Mouse (Mus musculus) hindbrain, embryonic 16.5 days (tissue): ENCODE measurements around the gene Fer. TPM values are rescaled to one million over a fixed set of nuclear protein-coding genes. Genes with fewer than 3 reads are reported as not detected.

Experiments used
- ATAC-seq: fragments of 200-750 bp; cut with Nextera tagmentation; 2 replicates; pipeline ENCODE4 v1.8.0; 2017; ENCODE audit warnings: moderate TSS enrichment, moderate library complexity
- H3K27ac ChIP-seq: fragments of 300-500 bp; sonication (generic); 2 replicates; pipeline ENCODE4 v1.5.1; 2014; ENCODE audit warnings: low read depth, mild to moderate bottlenecking, control low read depth, low read length, moderate library complexity
- H3K27me3 ChIP-seq: fragments of 300-500 bp; sonication (generic); replicated peaks from 2 replicates; pipeline ENCODE4 v1.6.1; 2014; ENCODE audit warnings: low read length; ENCODE audit not compliant: control insufficient read depth, insufficient read depth
- H3K36me3 ChIP-seq: fragments of 300-500 bp; sonication (generic); 2 replicates; pipeline ENCODE4 v1.6.1; 2014; ENCODE audit warnings: mild to moderate bottlenecking, low read length, moderate library complexity, mixed read lengths; ENCODE audit not compliant: control insufficient read depth, insufficient read depth
- H3K4me1 ChIP-seq: fragments of 300-500 bp; sonication (generic); 2 replicates; pipeline ENCODE4 v1.6.1; 2014; ENCODE audit warnings: low read depth, low read length; ENCODE audit not compliant: control insufficient read depth, insufficient read depth
- H3K4me2 ChIP-seq: fragments of 300-500 bp; sonication (generic); 2 replicates; pipeline ENCODE4 v1.6.1; 2014; ENCODE audit warnings: mild to moderate bottlenecking, low read length, control low read depth, moderate library complexity
- H3K4me3 ChIP-seq: fragments of 300-500 bp; sonication (generic); 2 replicates; pipeline ENCODE4 v1.5.1; 2014; ENCODE audit warnings: mild to moderate bottlenecking, low read length, control low read depth, moderate library complexity
- H3K9ac ChIP-seq: fragments of 300-500 bp; sonication (generic); 2 replicates; pipeline ENCODE4 v1.6.1; 2014; ENCODE audit warnings: low read depth, mild to moderate bottlenecking, control low read depth, low read length, moderate library complexity
- H3K9me3 ChIP-seq: fragments of 300-500 bp; sonication (generic); 2 replicates; pipeline ENCODE4 v1.6.1; 2014; ENCODE audit warnings: mild to moderate bottlenecking, low read length, moderate library complexity; ENCODE audit not compliant: control insufficient read depth
- WGBS: fragments of 180-500 bp; shearing (Covaris S2); extraction: QIAGEN DNeasy Blood & Tissue Kit; methylation state at CpG from one replicate; pipeline ENCODE4 v1.1.7; 2014; 5-methylcytosine and 5-hydroxymethylcytosine counted together
- polyA plus RNA-seq: library from polyadenylated mRNA; unstranded; fragments of >200 nt; fragmentation: Nextera tagmentation; extraction: Ambion mirVana; gene quantifications from 2 replicates; pipeline ENCODE4 v1.2.1, GENCODE M21; 2015

The Fer gene
- polyA plus RNA-seq, 1 experiment from 2014 or later = 33.4 TPM

DNA sequence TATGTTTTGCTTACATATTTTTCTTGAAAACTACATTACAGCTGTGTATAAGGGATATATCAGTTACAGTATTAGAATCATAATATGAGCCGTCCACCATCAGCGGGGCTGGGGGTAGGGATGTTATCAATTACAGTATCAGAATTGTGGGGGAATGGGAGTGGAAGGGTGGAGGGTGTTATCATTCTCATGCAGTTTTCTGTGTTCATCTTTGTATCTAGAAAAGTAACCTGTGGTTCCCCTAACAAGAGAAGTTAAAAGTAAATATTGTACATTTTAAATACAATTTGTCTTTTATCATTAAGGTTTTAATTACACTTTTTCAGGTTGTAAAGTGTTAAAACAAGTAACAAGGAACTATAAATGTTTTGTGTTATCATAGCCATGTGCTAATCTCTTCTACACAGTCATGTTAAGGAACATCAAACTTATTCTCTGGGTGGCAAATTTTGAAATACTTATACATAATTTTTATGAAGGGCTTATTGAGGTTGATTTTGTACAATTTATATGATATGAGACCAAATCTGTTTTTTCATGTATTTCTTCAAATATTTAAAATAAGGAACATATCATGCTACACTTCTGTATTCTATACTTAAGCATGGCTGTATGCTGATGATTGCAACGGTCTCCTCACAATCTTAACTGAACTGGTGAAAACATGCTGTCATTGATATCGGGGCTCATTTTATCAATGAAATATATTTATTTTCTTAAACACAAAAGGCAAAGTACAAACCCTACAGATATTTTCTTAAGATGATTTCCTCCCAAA lies 116.1 kb downstream of the Fer start:
- Histone ChIP-seq H3K4me1 (no peaks in the 10 kb centered on the region), H3K4me3 (no peak overlapping the region), H3K27me3 (no peaks in the 10 kb centered on the region), H3K36me3 (no peaks in the 10 kb centered on the region), H3K27ac (no peak overlapping the region), H3K4me2 (no peak overlapping the region), H3K9me3 (no peaks in the 10 kb centered on the region), H3K9ac (no peak overlapping the region)
- no peak for ATAC-seq
- WGBS = 91% methylated on average over 4 of the region's 4 CpGs

DNA sequence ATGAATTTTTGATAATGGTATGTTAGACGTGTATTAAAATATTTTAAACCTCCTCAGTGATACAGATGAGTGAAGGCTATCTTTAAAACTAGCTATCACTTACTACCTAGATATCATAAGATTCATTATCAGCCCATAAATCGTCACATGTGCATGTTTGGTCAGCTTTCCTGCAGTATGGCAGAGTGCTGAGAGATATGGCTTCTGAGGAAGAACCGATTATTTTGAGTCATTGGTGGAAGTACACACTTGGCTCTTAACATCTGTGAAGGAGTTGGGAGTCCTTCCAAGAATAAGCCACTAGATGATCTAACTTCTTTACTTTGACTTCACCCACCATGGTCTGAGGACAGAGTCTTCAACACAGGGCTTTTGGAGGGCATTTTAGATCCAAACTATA lies 117.3 kb downstream of the Fer start:
- H3K4me1 ChIP-seq = no peaks in the 10 kb centered on the region
- no peak for ATAC-seq
- H3K9ac ChIP-seq = no peak overlapping the region
- no peaks in the 10 kb centered on the region for H3K27me3 ChIP-seq
- H3K36me3 ChIP-seq = no peaks in the 10 kb centered on the region
- no peaks in the 10 kb centered on the region for H3K9me3 ChIP-seq
- 91% methylated on average over 3 of the region's 3 CpGs for WGBS
- H3K4me2 ChIP-seq = no peak overlapping the region
- H3K4me3 ChIP-seq = no peak overlapping the region
- no peak overlapping the region for H3K27ac ChIP-seq

DNA sequence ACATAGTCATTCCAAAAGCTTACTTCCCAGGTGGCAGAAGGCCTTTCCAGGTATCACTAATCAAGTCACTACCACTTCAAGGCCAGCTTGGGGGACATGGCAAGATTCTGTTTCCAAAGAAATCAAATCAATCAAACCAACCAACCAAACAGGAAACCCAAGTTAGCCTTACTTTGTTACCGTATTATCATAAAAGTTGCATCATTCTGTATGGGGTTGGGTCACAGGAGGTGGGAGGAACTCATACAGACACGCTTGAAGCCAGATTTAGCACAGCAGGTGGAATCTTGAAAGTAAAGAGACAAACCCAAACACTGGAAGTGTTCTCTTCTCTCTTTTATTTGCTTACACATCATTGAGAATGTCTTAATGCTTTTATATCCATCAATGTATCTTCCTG lies 125.8 kb downstream of the Fer start:
- no peaks in the 10 kb centered on the region for H3K9me3 ChIP-seq
- no peak for ATAC-seq
- H3K4me1 ChIP-seq = no peaks in the 10 kb centered on the region
- H3K4me2 ChIP-seq = no peak overlapping the region
- H3K36me3 ChIP-seq = peaks cover 2% of the 10 kb centered on the region; the same call in 1 of the 2 replicates
- WGBS = 67% methylated on average over 2 of the region's 2 CpGs
- no peaks in the 10 kb centered on the region for H3K27me3 ChIP-seq
- no peak overlapping the region for H3K4me3 ChIP-seq
- no peak overlapping the region for H3K9ac ChIP-seq
- H3K27ac ChIP-seq = no peak overlapping the region

DNA sequence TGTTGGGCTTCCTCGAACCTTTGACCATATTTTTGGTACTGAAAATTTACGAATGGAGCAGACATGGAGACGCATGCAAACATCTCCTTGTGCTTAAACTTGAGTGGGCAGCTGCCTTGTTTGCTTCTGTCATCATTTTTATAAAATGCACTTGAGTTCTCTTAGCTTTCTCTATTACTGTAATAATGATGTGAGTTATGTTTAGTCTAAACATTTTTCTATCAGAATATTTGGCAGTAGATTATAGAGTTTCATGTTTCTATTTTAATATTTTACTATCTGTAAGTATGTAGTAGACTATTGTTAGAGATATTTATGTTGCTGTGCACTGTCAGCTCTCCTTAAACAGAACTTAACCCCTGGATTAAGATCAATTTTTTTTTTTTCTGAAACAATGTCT lies 128.3 kb downstream of the Fer start:
- ATAC-seq = no peak
- H3K27me3 ChIP-seq = no peaks in the 10 kb centered on the region
- no peak overlapping the region for H3K4me3 ChIP-seq
- 97% methylated on average over 3 of the region's 3 CpGs for WGBS
- H3K9ac ChIP-seq = no peak overlapping the region
- H3K36me3 ChIP-seq = peaks cover 2% of the 10 kb centered on the region; the same call in 1 of the 2 replicates
- no peaks in the 10 kb centered on the region for H3K9me3 ChIP-seq
- H3K27ac ChIP-seq = no peak overlapping the region
- no peaks in the 10 kb centered on the region for H3K4me1 ChIP-seq
- no peak overlapping the region for H3K4me2 ChIP-seq

DNA sequence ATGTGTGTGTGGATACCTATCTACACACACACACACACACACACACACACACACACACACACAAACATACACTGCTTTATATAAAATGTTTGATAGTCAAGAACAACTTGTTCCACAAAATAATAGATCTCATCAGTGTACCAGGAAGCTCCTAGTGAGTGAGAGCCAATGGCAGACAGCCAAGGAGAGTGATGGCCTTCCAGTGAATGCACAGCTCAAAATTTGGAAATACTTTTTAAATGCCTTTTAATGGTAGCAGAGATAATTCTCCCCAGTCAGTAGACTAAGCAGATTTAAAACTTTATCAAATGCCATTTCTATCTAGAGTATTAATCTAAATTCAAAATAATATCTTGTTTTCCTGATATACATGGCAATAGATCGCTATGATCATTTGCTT lies 133.1 kb downstream of the Fer start:
- no peaks in the 10 kb centered on the region for H3K9me3 ChIP-seq
- ATAC-seq = no peak
- H3K4me3 ChIP-seq = no peak overlapping the region
- WGBS = 95% methylated on average over 1 of the region's 1 CpGs
- H3K27me3 ChIP-seq = no peaks in the 10 kb centered on the region
- no peaks in the 10 kb centered on the region for H3K4me1 ChIP-seq
- no peak overlapping the region for H3K4me2 ChIP-seq
- H3K27ac ChIP-seq = no peak overlapping the region
- no peak overlapping the region for H3K9ac ChIP-seq
- peaks cover 2% of the 10 kb centered on the region; the same call in 1 of the 2 replicates for H3K36me3 ChIP-seq

DNA sequence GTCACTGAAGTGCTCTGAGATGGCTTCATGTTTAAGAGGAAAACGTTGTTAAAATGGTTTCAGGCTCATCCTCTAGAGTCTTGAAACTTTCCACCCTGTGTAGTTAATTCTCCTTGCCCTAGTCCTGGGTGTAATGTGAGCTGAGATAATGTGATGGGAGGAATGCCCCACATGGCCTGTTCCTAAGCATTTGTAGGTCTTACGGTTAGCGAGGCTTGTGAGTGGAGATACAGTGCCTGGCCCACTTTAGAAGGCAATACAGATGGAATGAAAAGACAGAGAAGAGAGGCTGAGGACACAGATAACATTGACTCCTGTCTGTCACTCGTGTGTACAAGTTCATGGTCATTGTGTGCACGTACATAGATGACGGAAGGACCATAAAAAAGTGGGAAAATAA lies 134.8 kb downstream of the Fer start:
- WGBS = 90% methylated on average over 6 of the region's 6 CpGs
- H3K4me1 ChIP-seq = no peaks in the 10 kb centered on the region

DNA sequence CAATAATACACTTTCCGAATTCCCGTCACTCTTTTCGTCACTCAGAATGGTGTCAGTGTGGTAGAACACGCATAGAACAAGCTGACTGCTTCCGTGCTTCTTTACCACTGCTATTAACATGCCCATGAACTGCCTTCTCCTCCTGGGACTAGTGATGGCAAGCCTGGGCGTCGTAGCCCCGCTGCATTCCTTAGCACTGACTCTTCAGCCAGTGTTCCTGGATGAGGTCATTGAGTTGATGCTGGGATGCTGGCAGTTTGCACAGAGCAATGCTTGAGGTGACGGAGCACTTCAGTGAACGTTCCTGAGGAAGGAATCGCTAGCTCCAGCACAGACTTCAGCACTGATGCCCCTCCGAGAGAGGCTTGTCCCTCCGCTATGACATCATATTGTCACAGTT lies 140.6 kb downstream of the Fer start:
- H3K4me1 ChIP-seq = no peaks in the 10 kb centered on the region
- no peaks in the 10 kb centered on the region for H3K27me3 ChIP-seq
- H3K27ac ChIP-seq = no peak overlapping the region; the same call in 1 of the 2 replicates
- 74% methylated on average over 13 of the region's 13 CpGs for WGBS
- no peak overlapping the region for H3K4me3 ChIP-seq
- no peaks in the 10 kb centered on the region for H3K36me3 ChIP-seq
- H3K4me2 ChIP-seq = no peak overlapping the region
- H3K9me3 ChIP-seq = no peaks in the 10 kb centered on the region
- ATAC-seq = peak; percentile 48; the same call in 1 of the 2 replicates
- no peak overlapping the region for H3K9ac ChIP-seq

More for the DNA sequence above, 134.8 kb downstream of the Fer start:
- Histone ChIP-seq H3K9me3 (no peaks in the 10 kb centered on the region), H3K27me3 (no peaks in the 10 kb centered on the region), H3K27ac (no peak overlapping the region), H3K9ac (no peak overlapping the region), H3K4me3 (no peak overlapping the region), H3K4me2 (no peak overlapping the region), H3K36me3 (no peaks in the 10 kb centered on the region)
- ATAC-seq = no peak

DNA sequence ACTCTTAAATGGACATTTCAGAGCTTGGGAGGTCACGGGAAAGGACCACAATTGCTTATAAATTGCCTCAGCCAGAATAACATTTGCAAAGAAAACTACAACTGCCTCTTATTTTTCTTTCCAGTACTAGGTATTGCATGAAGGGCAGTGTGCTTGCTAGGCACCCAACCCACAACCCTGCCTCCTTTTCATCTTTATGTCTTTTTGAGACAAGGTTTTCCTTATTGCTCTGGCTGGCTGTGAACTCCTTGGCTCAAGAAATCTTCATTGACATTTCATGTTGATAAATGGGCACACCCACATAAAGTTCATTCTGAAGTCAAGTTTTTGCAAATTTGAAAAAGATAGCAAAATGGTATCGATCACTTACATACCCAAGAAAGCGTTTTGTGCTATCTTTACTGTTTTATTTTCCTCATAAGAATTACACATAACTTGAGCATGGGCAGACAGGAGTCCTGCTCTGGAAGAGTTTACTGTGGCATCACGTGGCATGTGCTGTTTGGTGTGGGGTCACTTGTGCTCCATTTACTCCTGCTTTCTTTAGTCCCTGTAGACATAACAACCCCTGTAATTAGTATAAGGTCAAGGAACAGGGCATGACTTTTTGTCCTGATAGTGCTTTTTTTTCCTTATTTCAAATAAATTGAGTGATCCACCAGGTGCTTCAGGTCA lies 142.8 kb downstream of the Fer start:
- no peaks in the 10 kb centered on the region for H3K27me3 ChIP-seq
- H3K4me3 ChIP-seq = no peak overlapping the region
- no peak overlapping the region for H3K27ac ChIP-seq
- no peaks in the 10 kb centered on the region for H3K4me1 ChIP-seq
- H3K36me3 ChIP-seq = no peaks in the 10 kb centered on the region
- H3K9ac ChIP-seq = no peak overlapping the region
- no peaks in the 10 kb centered on the region for H3K9me3 ChIP-seq
- 83% methylated on average over 4 of the region's 4 CpGs for WGBS
- ATAC-seq = no peak
- H3K4me2 ChIP-seq = no peak overlapping the region

DNA sequence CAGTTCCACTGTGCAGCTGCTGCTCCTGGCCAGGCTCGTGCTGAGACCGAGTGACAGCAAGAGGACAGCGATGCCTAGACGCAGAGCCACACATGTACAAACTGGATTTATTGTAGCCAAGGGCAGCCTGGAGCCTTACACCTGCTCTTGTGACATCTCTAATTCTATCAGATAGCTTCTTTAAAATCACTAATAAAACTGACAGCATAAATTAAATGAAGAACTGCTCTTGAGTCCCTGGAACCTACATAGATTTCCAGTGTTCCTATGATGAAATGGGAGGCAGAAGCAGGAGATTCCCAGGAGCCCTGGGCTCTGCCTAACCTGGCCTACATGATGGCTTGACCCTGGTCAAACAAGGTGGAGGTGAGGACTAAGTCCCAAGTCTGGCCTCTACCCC lies 153.7 kb downstream of the Fer start:
- H3K4me1 ChIP-seq = no peaks in the 10 kb centered on the region
- H3K36me3 ChIP-seq = no peaks in the 10 kb centered on the region
- H3K9ac ChIP-seq = no peak overlapping the region
- WGBS = 83% methylated on average over 4 of the region's 4 CpGs
- no peak for ATAC-seq
- H3K4me3 ChIP-seq = no peak overlapping the region
- H3K27ac ChIP-seq = no peak overlapping the region
- H3K27me3 ChIP-seq = no peaks in the 10 kb centered on the region
- no peaks in the 10 kb centered on the region for H3K9me3 ChIP-seq
- no peak overlapping the region for H3K4me2 ChIP-seq
